Mouse (Mus musculus): Measurements from ENCODE around the gene Pde1c.

DNA sequence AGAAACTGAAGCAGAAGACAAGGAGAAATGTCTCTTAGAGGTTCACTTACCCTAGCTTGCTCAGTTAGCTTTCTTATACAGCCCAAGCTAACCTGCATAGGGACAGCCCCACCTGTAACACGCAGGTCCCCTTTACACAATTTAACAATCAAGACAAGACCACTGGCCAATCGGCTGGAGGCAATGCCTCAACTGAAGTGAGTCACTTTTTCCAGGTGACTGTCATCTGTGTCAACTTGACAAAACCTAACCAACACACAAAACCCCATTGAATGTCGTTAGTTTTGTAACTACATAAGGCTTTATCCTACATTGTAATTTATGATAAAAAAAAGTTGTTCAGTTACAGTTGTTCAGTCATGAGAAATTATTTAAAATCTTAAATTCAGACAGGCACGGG lies 284.1 kb downstream of the Pde1c start:
- TF ChIP-seq POLR2A (IDR thresholded peaks at IDR 0.05; ENCODE audit: insufficient read depth, low read depth, low read length) (no peak), CTCF (IDR thresholded peaks at IDR 0.05) (no peak), EP300 (IDR thresholded peaks at IDR 0.05; ENCODE audit: insufficient read depth, low read depth, low read length) (no peak)

Data from heart, adult 2 months (tissue).